In genomic region chr10:36523881-36524280, GRCm38 (mm10) we compare ENCODE assay signal across 17 mouse cellular contexts. TPM values are rescaled to one million over a fixed set of nuclear protein-coding genes. Genes with fewer than 3 reads are reported as not detected.
"Had no signal": no experiment of that assay in that cellular context is flagged by ENCODE, and none has a peak within 500 bp of the region (broad histone marks: within the 10 kb centered on the region; RNA-seq: fewer than 3 reads in every experiment).

No protein-coding gene starts in this region.

- DNase-seq: gastrocnemius, adult 2 months; gastrocnemius, postnatal 10 days; gastrocnemius, postnatal 25 days; heart, adult 2 months; heart, postnatal 14 days; heart, postnatal 36 days; kidney, adult 11 months; kidney, adult 8-10 months; kidney, postnatal 10 days; kidney, postnatal 25 days; kidney, postnatal 4 days; layer of hippocampus, adult 9-11 months; layer of hippocampus, postnatal 36 days; left cerebral cortex, postnatal 4 days had no signal

RNA-seq across cellular contexts. Expression of gene Hs3st5, which starts 17.3 kb away (rescaled TPM):
- total RNA-seq: granulocyte monocyte progenitor cell, adult 5-6 weeks; hematopoietic stem cell, adult 5-6 weeks; liver, adult 2 months had no signal
